Mouse (Mus musculus) cerebellum, adult 9-10 months (tissue): Measurements from ENCODE around the gene 9530068E07Rik.
A peak's percentile ranks its signal among the peaks of the same experiment; 100 is the strongest.
"Not testable (repeated sequence)": the region's sequence is repeated elsewhere in the genome, so short reads cannot be mapped to it uniquely, and the experiment has no call there.

Experiments used
- DNase-seq: peaks from one replicate; pipeline ENCODE4 v3.0.0; 2022

9530068E07Rik gene

GRCm38 (mm10) chr11:52374340-52374739 lies 21.9 kb upstream of the 9530068E07Rik start:
- no peak for DNase-seq

GRCm38 (mm10) chr11:52377579-52377978 lies 18.6 kb upstream of the 9530068E07Rik start:
- DNase-seq, result no peak

DNA sequence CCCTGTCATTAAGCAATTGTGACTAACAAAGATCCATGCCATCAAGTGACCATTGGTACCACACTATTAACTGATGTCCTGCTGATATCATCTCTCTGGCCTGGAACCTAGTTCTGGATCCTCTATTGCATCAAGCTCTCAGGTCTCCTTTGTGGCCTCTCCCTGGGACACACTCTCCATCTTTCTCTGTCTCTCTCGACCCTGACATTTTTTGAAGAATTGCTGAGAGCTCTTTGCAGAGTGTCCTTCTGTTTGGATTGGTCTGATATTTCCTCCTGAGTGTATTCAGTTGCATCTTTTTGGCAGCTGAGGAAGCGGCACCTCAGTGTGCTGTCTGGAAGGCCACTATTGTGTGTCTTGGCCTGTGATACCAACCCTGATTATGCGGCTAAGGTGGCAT lies 17.0 kb upstream of the 9530068E07Rik start:
- no peak for DNase-seq

DNA sequence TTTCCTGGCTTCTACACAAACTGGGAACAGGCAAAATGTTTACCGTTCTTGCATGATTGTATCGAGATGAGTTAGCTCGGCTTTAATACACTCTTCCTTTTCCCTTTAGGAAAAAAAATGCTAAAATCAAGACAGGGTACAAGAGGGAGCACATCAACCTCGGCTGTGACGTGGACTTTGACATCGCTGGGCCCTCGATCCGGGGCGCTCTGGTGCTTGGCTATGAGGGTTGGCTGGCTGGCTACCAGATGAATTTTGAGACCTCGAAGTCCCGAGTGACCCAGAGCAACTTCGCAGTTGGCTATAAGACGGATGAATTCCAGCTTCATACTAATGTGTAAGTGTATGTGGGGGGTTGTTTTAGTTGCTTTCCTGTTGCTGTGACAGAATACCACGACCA lies 12.5 kb upstream of the 9530068E07Rik start:
- DNase-seq, result no peak

DNA sequence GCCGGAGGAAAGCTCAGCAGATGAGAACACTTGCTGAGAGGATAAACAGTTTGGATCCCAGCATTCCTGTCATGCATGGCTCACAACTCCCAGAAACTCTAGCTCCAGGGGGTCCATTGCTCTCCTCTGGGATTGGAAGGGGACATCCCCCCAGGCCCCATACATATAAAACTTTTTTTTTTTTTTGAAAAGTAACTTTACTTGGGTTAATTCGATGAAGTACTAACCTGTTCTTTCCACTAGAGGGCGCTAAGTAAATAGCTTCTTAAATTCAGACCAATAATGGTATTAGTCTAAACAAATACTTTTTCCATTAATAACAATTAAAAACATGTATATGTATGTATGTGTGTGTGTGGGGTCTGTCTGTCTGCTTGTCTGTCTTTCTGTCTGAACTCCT lies 11.6 kb upstream of the 9530068E07Rik start:
- DNase-seq, result no peak

DNA sequence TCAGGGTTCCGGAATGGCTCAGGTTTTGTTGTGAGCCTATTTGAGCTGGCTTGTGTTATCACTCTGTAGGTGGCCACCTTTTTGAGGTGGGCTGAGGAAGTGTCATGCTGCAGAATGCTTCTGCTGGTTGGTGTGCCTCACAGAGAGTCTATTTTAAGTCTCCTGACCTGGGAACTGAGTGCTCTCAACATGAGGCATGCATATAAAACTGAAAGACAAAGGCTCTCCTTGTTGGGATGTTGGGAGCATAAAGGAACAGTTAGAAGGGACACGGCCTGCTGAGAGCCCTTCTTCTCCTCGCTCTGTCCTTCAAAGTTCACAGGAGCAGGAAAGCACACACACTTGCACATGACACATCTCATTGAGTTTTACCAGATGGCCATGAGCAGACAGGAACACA lies 9.3 kb upstream of the 9530068E07Rik start:
- no peak for DNase-seq

GRCm38 (mm10) chr11:52388150-52388549 lies 8.1 kb upstream of the 9530068E07Rik start:
- DNase-seq, result no peak

- not testable (repeated sequence) for DNase-seq
Measured at GRCm38 (mm10) chr11:52388979-52389378, 7.2 kb upstream of the 9530068E07Rik start.

DNA sequence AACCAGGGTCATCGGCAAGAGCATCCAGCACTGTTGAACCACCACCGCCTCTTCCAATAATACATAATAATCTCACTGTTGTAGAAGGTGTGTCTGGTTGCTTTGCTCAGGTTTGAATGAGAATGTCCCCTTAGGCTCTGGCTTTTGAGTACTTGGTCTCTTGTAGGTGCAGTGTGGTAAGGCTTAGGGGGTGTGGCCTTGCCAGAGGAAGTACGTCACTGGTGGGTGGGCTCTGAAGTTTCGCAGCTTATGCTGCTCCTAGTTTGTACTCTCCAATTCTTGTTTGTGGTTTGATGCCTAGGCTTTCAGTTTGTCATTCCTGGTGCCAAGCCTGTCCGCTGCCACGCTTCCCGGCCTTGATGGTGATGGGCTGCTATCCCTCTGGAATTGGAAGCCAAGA lies 6.3 kb upstream of the 9530068E07Rik start:
- DNase-seq, result no peak

DNA sequence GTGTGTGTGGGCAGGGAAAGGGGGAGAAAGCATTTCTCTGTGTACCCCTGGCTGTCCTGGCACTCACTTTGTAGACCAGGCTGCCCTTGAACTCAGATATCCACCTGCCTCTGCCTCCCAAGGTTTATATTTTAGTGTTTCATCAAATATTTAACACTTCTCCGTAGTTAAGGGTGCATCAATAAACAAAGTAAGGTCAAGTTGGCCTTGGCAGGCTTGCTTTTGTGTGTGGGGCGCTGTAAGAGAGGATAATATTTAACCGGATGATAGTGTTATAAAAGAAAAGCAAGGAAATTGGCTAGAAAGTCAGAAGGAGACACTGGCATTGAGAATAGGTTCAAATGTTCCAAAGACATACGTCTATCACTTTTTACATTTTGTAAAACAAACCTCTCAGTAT lies 1.7 kb upstream of the 9530068E07Rik start:
- DNase-seq, result no peak

GRCm38 (mm10) chr11:52395343-52395742 lies 885 bp upstream of the 9530068E07Rik start:
- no peak for DNase-seq

DNA sequence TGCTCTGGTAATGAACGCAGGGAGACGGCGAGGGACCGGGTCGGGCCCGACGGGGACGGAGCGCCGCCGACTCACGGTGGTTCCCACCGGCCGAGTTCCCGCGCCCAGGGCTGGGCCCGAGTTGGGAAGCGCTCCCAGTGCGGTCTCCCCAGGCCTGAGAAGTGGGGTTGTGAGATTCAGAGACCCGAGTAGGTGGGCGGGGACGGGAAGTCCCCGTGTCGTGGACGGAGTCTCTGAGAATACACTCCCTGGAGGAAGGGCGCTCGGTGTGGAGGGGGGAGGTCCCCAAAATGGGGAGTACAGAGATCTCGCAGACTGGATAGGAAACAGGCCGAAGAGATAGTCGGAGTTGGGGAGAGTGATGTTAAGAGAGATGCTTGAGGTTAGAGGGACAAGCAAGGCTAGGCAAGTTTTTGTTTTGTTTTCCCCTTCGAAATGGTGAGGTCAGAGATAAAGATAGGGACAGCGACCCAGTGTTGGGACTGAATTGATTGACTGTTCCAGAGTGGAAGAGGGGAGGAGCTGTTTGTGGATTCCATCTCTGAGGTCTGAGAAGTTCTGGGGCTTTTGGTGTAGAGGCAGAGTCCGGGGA lies 465 bp downstream of the 9530068E07Rik start:
- DNase-seq, result no peak

DNA sequence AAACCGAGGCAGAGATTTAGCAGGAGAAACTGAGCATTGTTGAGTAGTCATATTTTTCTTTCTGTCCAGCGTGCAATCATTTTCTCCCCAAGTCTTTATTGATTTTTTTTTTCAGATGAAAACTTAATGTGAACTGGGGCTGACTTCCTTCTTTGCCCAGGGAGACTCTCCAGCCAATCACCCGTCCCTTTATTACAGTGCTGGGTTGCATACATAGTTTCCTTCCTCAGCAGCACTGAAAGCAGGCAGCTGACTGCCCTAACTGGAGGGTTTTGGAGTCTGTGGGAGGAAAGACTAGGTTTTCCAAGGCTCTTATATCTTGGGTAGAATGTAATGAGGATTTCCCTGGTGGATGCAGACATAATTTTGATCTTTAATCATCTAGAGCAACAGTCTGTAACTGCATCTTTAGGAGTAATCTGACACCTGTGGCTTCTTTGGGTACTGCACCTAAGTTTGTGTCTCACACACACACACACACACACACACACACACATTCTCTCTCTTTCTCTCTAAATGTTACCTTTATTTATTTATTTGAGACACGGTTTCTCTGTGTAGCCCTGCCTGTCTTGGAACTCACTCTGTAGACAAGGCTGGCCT lies 1.3 kb downstream of the 9530068E07Rik start:
- no peak for DNase-seq

GRCm38 (mm10) chr11:52401476-52401875 lies 5.2 kb downstream of the 9530068E07Rik start:
- no peak for DNase-seq

DNA sequence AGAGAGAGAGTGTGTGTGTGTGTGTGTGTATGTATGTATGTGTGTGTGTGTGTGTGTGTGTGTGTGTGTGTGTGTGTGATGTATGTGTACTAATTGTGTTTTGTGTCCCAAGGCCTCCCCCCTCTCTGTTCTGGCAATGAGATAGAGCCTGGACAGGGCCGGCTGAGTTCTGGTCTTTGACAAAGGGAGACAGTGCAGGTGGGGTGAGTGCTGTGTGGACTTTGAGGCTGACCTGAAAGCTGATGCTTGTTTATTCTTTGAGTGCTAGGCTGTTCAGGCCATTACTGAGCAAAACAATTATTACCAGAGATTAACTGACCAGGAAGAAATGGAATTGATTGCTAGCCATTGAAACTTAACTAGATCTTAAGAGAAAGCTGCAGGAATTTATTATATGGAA lies 6.3 kb downstream of the 9530068E07Rik start:
- DNase-seq, result no peak

- DNase-seq, result no peak
Measured at GRCm38 (mm10) chr11:52404209-52404608, 8.0 kb downstream of the 9530068E07Rik start.

DNA sequence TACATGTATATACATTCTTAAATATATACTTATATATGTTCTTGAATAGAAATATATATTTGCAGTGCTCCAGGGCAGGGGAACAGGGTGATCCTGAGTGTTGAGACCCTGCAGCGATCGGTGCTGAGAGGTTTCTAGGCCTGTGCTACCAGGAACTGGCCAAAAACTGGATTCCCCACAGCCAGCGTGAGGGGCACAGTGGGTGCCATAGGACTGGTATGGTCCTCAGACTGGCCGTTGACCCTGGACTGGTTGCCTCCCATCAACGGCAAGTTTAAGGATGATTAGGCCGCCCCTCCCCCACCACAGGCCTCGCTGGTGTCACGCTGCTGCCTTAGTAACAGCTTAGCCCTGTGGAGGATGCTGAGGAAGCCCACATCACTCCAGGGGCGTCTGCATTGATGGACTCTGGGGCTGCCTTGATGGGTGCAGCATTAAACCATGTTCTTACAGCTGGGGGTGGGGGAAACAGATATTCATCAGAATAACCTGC lies 9.0 kb downstream of the 9530068E07Rik start:
- no peak for DNase-seq

GRCm38 (mm10) chr11:52409316-52409715 lies 13.1 kb downstream of the 9530068E07Rik start:
- DNase-seq, result no peak

GRCm38 (mm10) chr11:52418358-52418757 lies 22.1 kb downstream of the 9530068E07Rik start:
- DNase-seq, result no peak

GRCm38 (mm10) chr11:52419246-52419645 lies 23.0 kb downstream of the 9530068E07Rik start:
- DNase-seq, result no peak

DNA sequence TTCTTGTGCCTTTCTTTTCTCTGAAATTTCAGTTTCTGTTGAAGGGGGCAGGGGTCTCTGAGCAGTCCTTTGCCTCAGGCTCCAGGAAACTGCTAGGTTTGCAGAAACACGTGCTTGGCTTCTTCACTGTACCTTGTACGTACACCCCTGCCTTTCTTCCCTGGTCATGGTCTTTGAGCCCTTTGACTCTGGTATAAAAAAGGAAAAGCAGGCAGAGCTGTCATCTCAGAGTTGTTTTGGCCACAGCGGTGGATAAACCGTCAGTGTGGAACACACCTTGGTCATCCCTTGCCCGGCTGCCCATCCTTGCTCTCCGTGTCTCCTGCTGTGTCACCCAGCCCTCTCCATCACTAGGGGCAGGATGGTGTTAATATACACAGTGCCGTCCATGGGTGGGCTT lies 23.6 kb downstream of the 9530068E07Rik start:
- no peak for DNase-seq

GRCm38 (mm10) chr11:52420296-52421052 lies 24.2 kb downstream of the 9530068E07Rik start:
- no peak for DNase-seq

- peak; percentile 63 for DNase-seq
Measured at GRCm38 (mm10) chr11:52421053-52421778, 25.0 kb downstream of the 9530068E07Rik start.
